Mouse (Mus musculus) neural tube, embryonic 14.5 days (tissue): ENCODE results near the gene Onecut3. TPM values are rescaled to one million over a fixed set of nuclear protein-coding genes. Genes with fewer than 3 reads are reported as not detected.

ENCODE experiments used
- ATAC-seq: fragments of 200-750 bp; cut with Nextera tagmentation; 2 replicates; pipeline ENCODE4 v1.8.0; 2017; ENCODE audit warnings: low read depth, mild to moderate bottlenecking, moderate TSS enrichment, moderate library complexity
- H3K27ac ChIP-seq: fragments of 300-500 bp; sonication (generic); 2 replicates; pipeline ENCODE4 v1.5.1; 2014; ENCODE audit warnings: low read depth, mild to moderate bottlenecking, control low read depth, low read length, moderate library complexity, mixed read lengths
- H3K27me3 ChIP-seq: fragments of 300-500 bp; sonication (generic); 2 replicates; pipeline ENCODE4 v1.6.1; 2014; ENCODE audit warnings: low read length; ENCODE audit not compliant: control insufficient read depth, insufficient read depth
- H3K36me3 ChIP-seq: fragments of 300-500 bp; sonication (generic); 2 replicates; pipeline ENCODE4 v1.6.1; 2014; ENCODE audit warnings: low read length, mixed read lengths; ENCODE audit not compliant: control insufficient read depth, insufficient read depth
- H3K4me1 ChIP-seq: fragments of 300-500 bp; sonication (generic); 2 replicates; pipeline ENCODE4 v1.6.1; 2014; ENCODE audit warnings: low read length; ENCODE audit not compliant: control insufficient read depth, insufficient read depth
- H3K4me2 ChIP-seq: fragments of 300-500 bp; sonication (generic); 2 replicates; pipeline ENCODE4 v1.6.1; 2014; ENCODE audit warnings: mild to moderate bottlenecking, low read depth, low read length, control low read depth
- H3K4me3 ChIP-seq: fragments of 300-500 bp; sonication (generic); 2 replicates; pipeline ENCODE4 v1.5.1; 2014; ENCODE audit warnings: low read depth, low read length, control low read depth, mixed read lengths
- H3K9ac ChIP-seq: fragments of 300-500 bp; sonication (generic); replicated peaks from 2 replicates; pipeline ENCODE4 v1.6.1; 2014; ENCODE audit warnings: low read depth, mild to moderate bottlenecking, control low read depth, low read length, mixed read lengths
- H3K9me3 ChIP-seq: fragments of 300-500 bp; sonication (generic); 2 replicates; pipeline ENCODE4 v1.6.1; 2016; ENCODE audit warnings: low read length; ENCODE audit not compliant: control insufficient read depth
- WGBS: fragments of 180-500 bp; shearing (Covaris S2); extraction: QIAGEN DNeasy Blood & Tissue Kit; methylation state at CpG from one replicate; pipeline ENCODE4 v1.1.7; 2014; 5-methylcytosine and 5-hydroxymethylcytosine counted together
- polyA plus RNA-seq: library from polyadenylated mRNA; unstranded; fragments of >200 nt; fragmentation: Nextera tagmentation; extraction: Ambion mirVana; gene quantifications from 2 replicates; pipeline ENCODE4 v1.2.1, GENCODE M21; 2014

The Onecut3 gene
- polyA plus RNA-seq, 1 experiment from 2014 or later = 1.5 TPM

DNA sequence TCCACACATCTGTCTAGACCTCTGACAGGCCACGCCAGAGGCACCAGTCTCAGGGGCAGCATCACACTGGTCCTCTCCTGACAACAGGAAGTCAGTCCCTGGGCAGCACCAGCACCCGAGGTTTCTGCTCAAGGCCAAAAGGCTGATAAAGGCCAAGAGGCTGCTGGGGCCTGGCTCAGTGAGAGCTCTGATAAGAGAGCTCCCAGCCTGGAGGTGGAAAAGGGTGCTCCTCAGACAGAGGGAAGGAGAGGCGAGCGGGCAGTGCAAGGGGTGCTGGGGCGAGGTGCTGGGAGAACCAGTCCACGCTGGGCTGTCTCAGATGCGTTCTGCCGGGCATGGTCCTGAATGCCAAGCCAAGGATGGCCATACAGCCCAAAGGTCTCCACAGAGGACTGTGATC, 58.9 kb downstream of the Onecut3 start:
- Histone ChIP-seq H3K4me1 (peaks cover 7% of the 10 kb centered on the region; the same call in 1 of the 2 replicates), H3K4me3 (no peak overlapping the region), H3K9ac (no peak overlapping the region), H3K27ac (no peak overlapping the region), H3K27me3 (no peaks in the 10 kb centered on the region), H3K9me3 (no peaks in the 10 kb centered on the region), H3K4me2 (no peak overlapping the region), H3K36me3 (peaks cover 14% of the 10 kb centered on the region)
- WGBS = 94% methylated on average over 8 of the region's 8 CpGs
- no peak for ATAC-seq

DNA sequence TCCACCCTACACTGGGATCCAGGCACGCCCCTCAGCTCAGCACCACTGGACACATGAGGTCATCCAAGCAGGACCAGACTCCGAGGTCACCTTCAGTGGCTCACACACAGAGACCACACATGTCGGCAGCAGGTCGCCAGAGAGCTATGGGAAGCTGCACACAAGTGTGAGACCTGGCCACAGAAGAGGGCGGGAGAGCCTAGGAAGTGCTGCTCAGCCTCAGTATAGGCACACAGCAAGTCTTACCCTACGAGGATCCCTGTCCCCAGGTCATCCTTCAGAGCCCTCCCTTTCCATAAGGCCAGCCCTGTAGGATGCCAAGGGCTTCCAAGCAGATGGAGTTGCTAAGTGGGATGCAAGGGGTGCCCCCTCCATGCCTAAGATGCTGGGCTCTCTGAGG, 59.4 kb downstream of the Onecut3 start:
- no peak overlapping the region for H3K4me3 ChIP-seq
- 91% methylated on average over 6 of the region's 6 CpGs for WGBS
- no peak overlapping the region for H3K27ac ChIP-seq
- H3K36me3 ChIP-seq = peaks cover 14% of the 10 kb centered on the region
- ATAC-seq = no peak
- H3K4me1 ChIP-seq = peaks cover 7% of the 10 kb centered on the region; the same call in 1 of the 2 replicates
- no peaks in the 10 kb centered on the region for H3K9me3 ChIP-seq
- H3K9ac ChIP-seq = no peak overlapping the region
- H3K27me3 ChIP-seq = no peaks in the 10 kb centered on the region
- no peak overlapping the region for H3K4me2 ChIP-seq

DNA sequence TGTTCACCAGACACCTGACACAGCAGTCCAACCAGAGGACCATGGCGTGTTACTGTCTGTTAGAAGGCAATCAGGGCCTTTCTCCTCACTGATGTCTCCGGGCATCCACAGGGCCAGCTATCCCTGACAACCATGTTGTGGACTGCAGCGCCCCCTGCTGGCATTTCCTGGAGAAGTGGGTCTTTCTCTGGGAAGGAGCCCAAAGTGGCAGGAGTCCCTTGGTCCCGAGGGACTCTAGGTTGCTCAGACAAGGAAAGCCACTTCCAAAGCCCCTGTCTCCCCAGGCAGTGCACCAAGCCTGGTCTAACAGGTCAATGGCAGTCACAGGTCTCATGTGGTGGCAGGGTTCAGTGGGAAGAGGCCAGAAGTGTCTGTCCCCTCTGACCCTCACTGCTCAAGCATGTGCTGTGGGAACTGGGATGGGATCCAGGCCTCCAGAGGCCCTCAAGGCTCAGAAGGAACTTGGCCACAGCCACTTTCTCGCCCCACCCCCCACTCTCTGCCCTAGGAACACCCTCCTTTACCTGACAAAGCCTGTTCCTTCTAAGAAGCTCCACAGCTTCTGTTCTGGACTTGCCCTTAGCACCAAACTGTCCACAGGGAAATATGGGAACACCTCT, 62.8 kb downstream of the Onecut3 start:
- no peak overlapping the region for H3K27ac ChIP-seq
- no peak overlapping the region for H3K4me3 ChIP-seq
- 38% methylated on average over 5 of the region's 5 CpGs for WGBS
- no peaks in the 10 kb centered on the region for H3K9me3 ChIP-seq
- H3K4me1 ChIP-seq = peaks cover 26% of the 10 kb centered on the region
- ATAC-seq = no peak
- H3K36me3 ChIP-seq = no peaks in the 10 kb centered on the region
- H3K4me2 ChIP-seq = no peak overlapping the region
- 0 out of 2 replicates have a peak, but pooled peaks cover 2% of the 10 kb centered on the region for H3K27me3 ChIP-seq
- H3K9ac ChIP-seq = no peak overlapping the region

DNA sequence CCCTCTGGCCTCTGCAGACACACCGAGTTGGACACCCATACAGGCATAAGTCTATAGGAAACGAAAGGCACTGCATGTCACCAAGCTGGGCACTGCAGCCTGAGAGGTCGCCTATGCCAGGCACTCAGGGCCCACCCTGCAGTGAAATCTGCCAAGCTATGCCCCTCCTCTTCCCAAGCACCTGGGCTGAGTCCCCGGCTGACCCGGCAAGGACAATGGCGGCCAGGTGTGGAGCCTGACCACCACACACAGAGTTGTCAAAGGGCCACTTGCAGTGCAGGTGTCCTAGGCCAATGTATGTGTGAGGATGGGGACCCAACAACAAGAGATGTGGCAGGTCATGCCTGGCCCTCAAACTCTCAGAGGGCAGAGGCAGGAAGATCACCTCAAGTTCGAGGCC, 64.8 kb downstream of the Onecut3 start:
- Histone ChIP-seq H3K4me2 (no peak overlapping the region), H3K9me3 (no peaks in the 10 kb centered on the region), H3K4me1 (peaks cover 30% of the 10 kb centered on the region), H3K27ac (no peak overlapping the region), H3K27me3 (0 out of 2 replicates have a peak, but pooled peaks cover 2% of the 10 kb centered on the region), H3K9ac (no peak overlapping the region), H3K36me3 (no peaks in the 10 kb centered on the region), H3K4me3 (peak overlapping the region; percentile 10; the same call in 1 of the 2 replicates)
- ATAC-seq = no peak
- WGBS = 95% methylated on average over 7 of the region's 7 CpGs

DNA sequence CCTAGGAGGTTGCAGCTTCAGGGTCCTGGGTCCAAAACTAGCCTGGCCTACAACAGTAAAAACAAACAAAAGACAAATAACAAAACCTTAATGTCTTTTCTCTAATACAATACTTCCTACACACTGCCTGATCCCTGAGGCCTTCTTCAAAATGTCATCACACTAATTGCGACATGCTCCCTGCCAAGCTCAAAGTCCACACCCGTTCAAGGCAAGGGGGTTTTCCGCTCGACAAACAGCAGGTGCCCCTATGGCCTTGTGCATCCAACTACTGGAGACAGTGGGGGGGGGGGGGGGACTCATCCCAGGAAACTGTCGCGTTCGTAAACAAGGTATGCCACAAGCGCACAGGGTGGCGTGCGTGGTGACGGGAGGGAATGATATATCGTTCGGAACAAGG, 66.0 kb downstream of the Onecut3 start:
- 0 out of 2 replicates have a peak, but pooled peaks cover 2% of the 10 kb centered on the region for H3K27me3 ChIP-seq
- H3K4me1 ChIP-seq = peaks cover 30% of the 10 kb centered on the region
- 0 out of 2 replicates have a peak, but pooled peaks have one; percentile 1 for ATAC-seq
- WGBS = 1% methylated on average over 13 of the region's 13 CpGs
- peak overlapping the region; percentile 93; the same call in 1 of the 2 replicates for H3K27ac ChIP-seq
- H3K4me2 ChIP-seq = peak overlapping the region; percentile 87
- H3K9ac ChIP-seq = peak overlapping the region; percentile 94
- no peaks in the 10 kb centered on the region for H3K9me3 ChIP-seq
- no peaks in the 10 kb centered on the region for H3K36me3 ChIP-seq
- peak overlapping the region; percentile 99 for H3K4me3 ChIP-seq

DNA sequence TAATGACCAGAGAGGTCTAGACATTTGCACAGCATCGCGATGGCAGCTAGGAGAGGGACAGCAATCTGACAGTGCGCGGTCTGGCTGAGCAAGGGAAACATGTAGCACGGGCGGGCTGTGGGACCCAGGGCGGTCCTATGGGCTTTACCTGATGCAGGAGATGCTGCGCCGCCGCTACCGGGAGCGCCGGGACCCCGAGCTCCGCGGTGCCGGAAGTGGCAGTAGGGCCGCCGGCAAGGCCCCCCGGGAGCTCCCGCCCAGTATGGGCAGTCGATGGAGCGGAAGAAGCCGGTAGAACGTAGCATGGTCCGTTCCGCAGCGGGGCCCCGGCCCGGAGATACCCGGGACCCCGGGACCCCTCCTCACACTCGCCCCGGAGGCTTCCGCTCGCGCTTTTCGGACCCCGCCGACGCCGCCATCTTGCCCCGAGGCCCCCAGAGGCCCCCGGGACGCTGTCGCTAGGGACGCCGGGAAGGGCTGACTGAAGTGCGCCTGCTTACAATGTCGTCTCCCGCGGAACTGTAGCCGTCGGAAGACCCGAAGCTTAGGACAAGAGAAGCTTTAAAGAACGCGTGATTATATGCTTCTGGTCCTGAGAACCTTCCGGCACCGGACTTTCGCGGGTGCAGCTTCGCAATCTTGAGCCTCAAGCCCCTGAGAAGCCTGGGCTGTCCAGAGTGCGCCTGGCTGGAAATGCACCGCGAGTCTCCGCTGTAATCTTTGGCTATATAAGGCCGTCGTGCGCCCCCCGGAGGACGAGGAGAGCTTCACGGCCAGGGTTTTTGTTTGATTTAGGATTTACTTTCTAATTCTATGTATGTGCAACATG, 66.7 kb downstream of the Onecut3 start, which contains the start of gene Rexo1:
Gene Rexo1 (minus strand): TSS at position 445 of the 829 bp plus-strand sequence.
- peak; percentile 84 for ATAC-seq
- WGBS = under 1% methylated on average over 70 of the region's 72 CpGs

GRCm38 (mm10) chr10:80566375-80567092, 71.9 kb downstream of the Onecut3 start:
- ATAC-seq = peak; percentile 62
- 8% methylated on average over 17 of the region's 17 CpGs for WGBS
- peak overlapping the region; percentile 31; the same call in 1 of the 2 replicates for H3K4me2 ChIP-seq
- no peaks in the 10 kb centered on the region; the same call in 1 of the 2 replicates for H3K36me3 ChIP-seq
- H3K4me3 ChIP-seq = no peak overlapping the region
- H3K4me1 ChIP-seq = peaks cover 24% of the 10 kb centered on the region
- no peaks in the 10 kb centered on the region for H3K27me3 ChIP-seq
- no peak overlapping the region; the same call in 1 of the 2 replicates for H3K9ac ChIP-seq
- H3K27ac ChIP-seq = peak overlapping the region; percentile 72
- no peaks in the 10 kb centered on the region for H3K9me3 ChIP-seq

More for the DNA sequence above, 66.7 kb downstream of the Onecut3 start, which contains the start of gene Rexo1:
- H3K36me3 ChIP-seq = no peaks in the 10 kb centered on the region
- peak within 1 kb of the TSS; percentile 94 for H3K9ac ChIP-seq
- peak within 1 kb of the TSS; percentile 87 for H3K4me2 ChIP-seq
- H3K27me3 ChIP-seq = 0 out of 2 replicates have a peak, but pooled peaks cover 2% of the 10 kb centered on the region
- H3K4me1 ChIP-seq = peaks cover 32% of the 10 kb centered on the region
- H3K27ac ChIP-seq = peak within 1 kb of the TSS; percentile 93
- peak within 1 kb of the TSS; percentile 99 for H3K4me3 ChIP-seq
- H3K9me3 ChIP-seq = no peaks in the 10 kb centered on the region
